Mouse (Mus musculus): ENCODE data around the gene Cacna1c. TPM values are rescaled to one million over a fixed set of nuclear protein-coding genes. Genes with fewer than 3 reads are reported as not detected.

The Cacna1c gene
- polyA plus RNA-seq, 1 experiment from 2014 or later = 2.3 TPM

GRCm38 (mm10) chr6:118705840-118706239, 490.4 kb downstream of the Cacna1c start:
- ATAC-seq (ENCODE audit: low FRiP score, low TSS enrichment) (no peak), DNase-seq (ENCODE audit: low spot score) (no peak)
- TF ChIP-seq EP300 (optimal IDR thresholded peaks at IDR 0.05) (no peak), CTCF (IDR thresholded peaks at IDR 0.05; ENCODE audit: low read depth) (no peak)
- WGBS = 90% methylated on average over 7 of the region's 7 CpGs
- H3K9ac ChIP-seq (ENCODE audit: low read length) = no peak overlapping the region
- H3K36me3 ChIP-seq (ENCODE audit: control insufficient read depth, insufficient read depth, low read length) = no peaks in the 10 kb centered on the region
- H3K4me2 ChIP-seq (replicated peaks; ENCODE audit: low read depth) = no peak overlapping the region
- H3K4me3 ChIP-seq (ENCODE audit: low read depth, low read length) = no peak overlapping the region
- H3K27me3 ChIP-seq (ENCODE audit: control insufficient read depth, insufficient read depth, low read length) = no peaks in the 10 kb centered on the region
- no peaks in the 10 kb centered on the region for H3K9me3 ChIP-seq (ENCODE audit: control insufficient read depth, low read length)
- H3K4me1 ChIP-seq (replicated peaks; ENCODE audit: control insufficient read depth, insufficient read depth) = no peaks in the 10 kb centered on the region
- no peak overlapping the region for H3K27ac ChIP-seq (replicated peaks)

- no peak overlapping the region for H3K9ac ChIP-seq (ENCODE audit: low read length)
- TF ChIP-seq CTCF (IDR thresholded peaks at IDR 0.05; ENCODE audit: low read depth) = no peak
- H3K27me3 ChIP-seq (ENCODE audit: control insufficient read depth, insufficient read depth, low read length) = no peaks in the 10 kb centered on the region
- H3K36me3 ChIP-seq (ENCODE audit: control insufficient read depth, insufficient read depth, low read length) = no peaks in the 10 kb centered on the region; the same call in 1 of the 2 replicates
- no peak overlapping the region for H3K4me2 ChIP-seq (replicated peaks; ENCODE audit: low read depth)
- no peak overlapping the region for H3K27ac ChIP-seq (replicated peaks)
- H3K9me3 ChIP-seq (ENCODE audit: control insufficient read depth, low read length) = no peaks in the 10 kb centered on the region
- ATAC-seq (ENCODE audit: low FRiP score, low TSS enrichment) (no peak), DNase-seq (ENCODE audit: low spot score) (no peak)
- no peak overlapping the region for H3K4me3 ChIP-seq (ENCODE audit: low read depth, low read length)
- no peaks in the 10 kb centered on the region for H3K4me1 ChIP-seq (replicated peaks; ENCODE audit: control insufficient read depth, insufficient read depth)
- 77% methylated on average over 4 of the region's 4 CpGs for WGBS
These were observed 501.6 kb downstream of the Cacna1c start for GRCm38 (mm10) chr6:118694626-118695025.

- DNase-seq (ENCODE audit: low spot score) (no peak), ATAC-seq (ENCODE audit: low FRiP score, low TSS enrichment) (no peak; the same call in 1 of the 2 replicates)
- H3K27ac ChIP-seq (replicated peaks) = no peak overlapping the region
- H3K4me3 ChIP-seq (ENCODE audit: low read depth, low read length) = no peak overlapping the region
- H3K4me1 ChIP-seq (replicated peaks; ENCODE audit: control insufficient read depth, insufficient read depth) = no peaks in the 10 kb centered on the region
- no peak overlapping the region for H3K4me2 ChIP-seq (replicated peaks; ENCODE audit: low read depth)
- no peaks in the 10 kb centered on the region for H3K9me3 ChIP-seq (ENCODE audit: control insufficient read depth, low read length)
- no peak for TF ChIP-seq EP300 (optimal IDR thresholded peaks at IDR 0.05)
- no peak for TF ChIP-seq CTCF (IDR thresholded peaks at IDR 0.05; ENCODE audit: low read depth)
- 96% methylated on average over 3 of the region's 3 CpGs for WGBS
- H3K36me3 ChIP-seq (ENCODE audit: control insufficient read depth, insufficient read depth, low read length) = no peaks in the 10 kb centered on the region
- H3K9ac ChIP-seq (ENCODE audit: low read length) = no peak overlapping the region
- no peaks in the 10 kb centered on the region for H3K27me3 ChIP-seq (ENCODE audit: control insufficient read depth, insufficient read depth, low read length)
These were observed 506.8 kb downstream of the Cacna1c start for GRCm38 (mm10) chr6:118689447-118689846.

GRCm38 (mm10) chr6:118688856-118689255, 507.4 kb downstream of the Cacna1c start:
- Histone ChIP-seq H3K36me3 (ENCODE audit: control insufficient read depth, insufficient read depth, low read length) (no peaks in the 10 kb centered on the region), H3K9ac (ENCODE audit: low read length) (no peak overlapping the region), H3K4me1 (replicated peaks; ENCODE audit: control insufficient read depth, insufficient read depth) (no peaks in the 10 kb centered on the region), H3K27ac (replicated peaks) (no peak overlapping the region), H3K4me3 (ENCODE audit: low read depth, low read length) (no peak overlapping the region), H3K4me2 (replicated peaks; ENCODE audit: low read depth) (no peak overlapping the region), H3K9me3 (ENCODE audit: control insufficient read depth, low read length) (no peaks in the 10 kb centered on the region), H3K27me3 (ENCODE audit: control insufficient read depth, insufficient read depth, low read length) (no peaks in the 10 kb centered on the region)
- no peak for TF ChIP-seq CTCF (IDR thresholded peaks at IDR 0.05; ENCODE audit: low read depth)
- no peak for TF ChIP-seq EP300 (optimal IDR thresholded peaks at IDR 0.05)
- WGBS = 75% methylated on average over 5 of the region's 5 CpGs
- ATAC-seq (ENCODE audit: low FRiP score, low TSS enrichment) (no peak), DNase-seq (ENCODE audit: low spot score) (no peak)

- ATAC-seq (ENCODE audit: low FRiP score, low TSS enrichment) = no peak
These were observed 515.4 kb downstream of the Cacna1c start for GRCm38 (mm10) chr6:118680814-118681213.

GRCm38 (mm10) chr6:118678031-118678430, 518.2 kb downstream of the Cacna1c start:
- no peak for TF ChIP-seq CTCF (IDR thresholded peaks at IDR 0.05; ENCODE audit: low read depth)
- TF ChIP-seq EP300 (optimal IDR thresholded peaks at IDR 0.05) = no peak
- no peaks in the 10 kb centered on the region for H3K9me3 ChIP-seq (ENCODE audit: control insufficient read depth, low read length)
- H3K9ac ChIP-seq (ENCODE audit: low read length) = no peak overlapping the region
- ATAC-seq (ENCODE audit: low FRiP score, low TSS enrichment) (no peak), DNase-seq (ENCODE audit: low spot score) (no peak)
- H3K27ac ChIP-seq (replicated peaks) = no peak overlapping the region
- H3K36me3 ChIP-seq (ENCODE audit: control insufficient read depth, insufficient read depth, low read length) = no peaks in the 10 kb centered on the region
- no peak overlapping the region for H3K4me2 ChIP-seq (replicated peaks; ENCODE audit: low read depth)
- no peak overlapping the region for H3K4me3 ChIP-seq (ENCODE audit: low read depth, low read length)
- WGBS = 91% methylated on average over 10 of the region's 10 CpGs
- no peaks in the 10 kb centered on the region for H3K4me1 ChIP-seq (replicated peaks; ENCODE audit: control insufficient read depth, insufficient read depth)
- H3K27me3 ChIP-seq (ENCODE audit: control insufficient read depth, insufficient read depth, low read length) = no peaks in the 10 kb centered on the region

More at GRCm38 (mm10) chr6:118680814-118681213, 515.4 kb downstream of the Cacna1c start:
- Histone ChIP-seq H3K4me3 (ENCODE audit: low read depth, low read length) (no peak overlapping the region), H3K27ac (replicated peaks) (no peak overlapping the region), H3K4me1 (replicated peaks; ENCODE audit: control insufficient read depth, insufficient read depth) (no peaks in the 10 kb centered on the region), H3K4me2 (replicated peaks; ENCODE audit: low read depth) (no peak overlapping the region), H3K27me3 (ENCODE audit: control insufficient read depth, insufficient read depth, low read length) (no peaks in the 10 kb centered on the region), H3K9me3 (ENCODE audit: control insufficient read depth, low read length) (no peaks in the 10 kb centered on the region), H3K36me3 (ENCODE audit: control insufficient read depth, insufficient read depth, low read length) (no peaks in the 10 kb centered on the region), H3K9ac (ENCODE audit: low read length) (no peak overlapping the region)
- DNase-seq (ENCODE audit: low spot score) = no peak
- TF ChIP-seq EP300 (optimal IDR thresholded peaks at IDR 0.05) = no peak
- 64% methylated on average over 6 of the region's 6 CpGs for WGBS
